Mouse (Mus musculus) layer of hippocampus, adult 9-11 months (tissue): ENCODE results near the gene Zfp869.
A peak's percentile ranks its signal among the peaks of the same experiment; 100 is the strongest.
"Not testable (repeated sequence)": the region's sequence is repeated elsewhere in the genome, so short reads cannot be mapped to it uniquely, and the experiment has no call there.

Experiments
- DNase-seq: peaks from one replicate; pipeline ENCODE4 v3.0.0; 2022

The Zfp869 gene

DNA sequence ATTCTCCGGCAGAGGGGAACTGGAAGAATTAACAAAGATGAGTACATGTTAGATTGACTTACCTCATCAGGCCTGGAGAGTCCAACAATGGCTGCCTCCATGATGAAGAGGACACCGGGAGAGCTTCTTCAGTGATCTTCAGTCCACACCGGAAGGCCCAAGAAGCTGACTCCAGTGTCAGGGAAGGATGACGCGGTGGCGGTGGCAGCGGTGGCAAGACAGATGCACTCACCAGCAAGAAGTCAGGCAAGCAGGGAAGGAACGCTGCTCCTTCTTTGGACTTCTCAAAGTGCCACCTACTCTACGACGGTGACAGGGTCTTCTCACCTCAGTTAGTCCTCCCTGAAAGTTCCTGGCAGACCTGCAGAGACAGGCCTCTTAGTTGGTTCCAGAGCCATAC lies at the start of gene Zfp869:
Gene Zfp869, minus strand, starts transcription at position 101 of the 400 bp plus-strand sequence.
- DNase-seq: not testable (repeated sequence)

- no peak for DNase-seq
Observed at GRCm38 (mm10) chr8:69758316-69758715, 47.8 kb upstream of the Zfp869 start.

DNA sequence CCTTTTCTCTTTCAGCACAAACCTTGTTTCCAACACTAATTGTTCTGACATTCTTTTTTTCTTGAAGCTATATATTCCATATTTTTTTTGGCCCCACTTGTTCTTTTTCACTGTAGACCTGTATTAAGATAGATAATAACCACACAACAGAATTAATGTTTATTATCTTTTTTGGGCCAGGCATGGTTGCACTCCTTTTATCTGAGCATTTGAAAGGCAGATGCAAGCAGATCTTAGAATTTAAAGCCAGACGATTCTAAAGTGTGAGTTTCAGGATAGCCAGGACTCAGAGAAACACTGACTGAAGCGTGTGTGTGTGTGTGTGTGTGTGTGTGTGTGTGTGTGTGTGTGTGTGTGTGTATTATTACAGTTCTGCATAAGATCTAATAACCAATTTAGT lies 41.9 kb upstream of the Zfp869 start:
- DNase-seq: no peak

- DNase-seq: peak; percentile 96
Observed at GRCm38 (mm10) chr8:69749544-69750454, 39.3 kb upstream of the Zfp869 start, which contains the start of gene Zfp963. Gene Zfp963 (minus strand): TSS chr8:69749970.

- no peak for DNase-seq
Observed at GRCm38 (mm10) chr8:69741231-69741630, 30.7 kb upstream of the Zfp869 start.

- DNase-seq: no peak
Observed at GRCm38 (mm10) chr8:69740763-69741162, 30.2 kb upstream of the Zfp869 start.

DNA sequence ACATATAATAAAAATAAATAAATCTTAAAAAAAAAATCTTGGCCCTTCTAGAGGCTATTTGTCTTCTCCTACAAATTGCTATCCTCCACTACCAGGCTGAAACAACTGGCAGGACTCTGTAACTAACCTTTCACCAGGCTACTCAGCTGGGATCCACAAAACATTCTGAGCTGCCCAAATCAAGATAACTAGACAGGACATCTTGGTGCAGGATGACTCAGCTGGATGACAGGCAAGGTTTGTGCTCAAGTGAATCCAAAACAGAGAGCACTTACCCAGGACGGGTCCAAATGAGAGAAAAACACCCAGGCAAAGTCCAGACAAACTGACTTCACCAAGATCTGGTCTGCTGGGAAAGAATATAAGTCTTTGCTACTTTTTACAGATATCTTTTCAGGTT lies 25.0 kb upstream of the Zfp869 start:
- DNase-seq: no peak

DNA sequence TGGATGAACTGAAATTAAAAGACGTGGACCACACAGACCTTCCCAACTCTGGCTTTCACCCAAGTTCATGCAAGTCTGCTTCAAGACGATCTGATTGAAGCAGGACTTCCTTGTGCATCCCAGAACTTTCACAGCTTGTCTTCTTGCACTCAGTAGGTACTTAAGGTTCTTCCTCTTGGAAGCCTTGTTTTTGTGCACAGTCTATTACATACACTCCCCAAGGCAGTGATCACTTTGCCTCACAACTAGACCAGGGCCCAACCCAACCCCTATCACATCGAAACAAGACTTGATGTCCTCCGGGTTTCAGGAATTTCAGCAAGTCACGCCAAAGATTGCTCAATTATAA lies 6.7 kb upstream of the Zfp869 start:
- no peak for DNase-seq

DNA sequence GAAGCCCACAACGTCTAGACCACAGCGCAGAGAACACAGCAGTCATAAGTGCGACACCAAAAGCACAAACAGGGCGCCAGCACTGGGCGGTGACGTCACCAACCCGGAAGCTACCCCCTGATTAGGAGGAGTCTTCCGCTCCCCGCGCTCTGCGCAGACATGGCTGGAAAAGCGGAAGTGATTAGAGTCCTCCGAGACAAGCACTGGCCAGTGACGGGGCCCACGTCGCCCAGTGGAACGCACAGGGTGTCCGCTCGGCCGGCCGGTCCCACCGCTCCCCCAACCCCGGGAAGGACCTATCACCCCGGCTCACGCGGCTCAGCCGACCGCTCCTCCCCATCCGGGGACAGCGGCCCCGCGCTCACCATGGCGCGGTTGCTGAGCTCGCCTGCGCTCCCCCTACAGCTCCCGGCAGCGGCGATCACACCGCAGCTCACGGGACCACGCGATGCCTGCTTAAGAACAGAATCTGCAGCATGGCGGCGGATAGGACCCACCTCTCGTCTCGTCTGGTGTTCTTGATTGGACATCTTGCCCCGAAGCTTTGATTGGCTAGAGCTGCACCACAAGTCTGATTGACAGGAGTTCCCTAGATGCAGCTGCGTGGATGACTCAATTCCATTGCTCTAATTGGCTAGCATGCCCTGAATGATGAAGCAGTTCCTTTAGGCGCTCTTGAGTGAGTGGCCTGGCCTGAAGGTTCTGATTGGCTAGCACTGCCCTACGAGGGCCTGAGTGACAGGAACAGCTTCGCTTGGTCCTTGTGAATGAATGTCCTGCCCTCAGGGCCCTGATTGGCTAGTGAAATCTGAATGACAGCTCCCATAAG lies 6.1 kb upstream of the Zfp869 start:
- peak; percentile 100 for DNase-seq

GRCm38 (mm10) chr8:69715366-69715765 lies 4.8 kb upstream of the Zfp869 start:
- DNase-seq: no peak

- no peak for DNase-seq
Observed at GRCm38 (mm10) chr8:69713516-69713915, 3.0 kb upstream of the Zfp869 start.

GRCm38 (mm10) chr8:69701810-69702209 lies 8.7 kb downstream of the Zfp869 start:
- no peak for DNase-seq

GRCm38 (mm10) chr8:69665051-69665450 lies 45.5 kb downstream of the Zfp869 start:
- not testable (repeated sequence) for DNase-seq

- no peak for DNase-seq
Observed at GRCm38 (mm10) chr8:69661294-69661693, 49.2 kb downstream of the Zfp869 start.
